Mouse (Mus musculus) Patski (cell line): ENCODE measurements around the gene Ppp1r15a. TPM values are rescaled to one million over a fixed set of nuclear protein-coding genes. Genes with fewer than 3 reads are reported as not detected.
"Not testable (repeated sequence)": the region's sequence is repeated elsewhere in the genome, so short reads cannot be mapped to it uniquely, and the experiment has no call there.

ENCODE experiments used
- ATAC-seq: fragments of 100-300 bp; one replicate; pipeline ENCODE4 v1.8.0; 2021
- CTCF ChIA-PET: fragments of 350-600 bp; sonication (Branson Sonifier 250); formaldehyde crosslinking; loops from one replicate; lab custom pipeline; 2022; ENCODE audit warnings: inconsistent platforms; lab: Charles Lee
- POLR2A ChIA-PET: fragments of 350-600 bp; sonication (Branson Sonifier 250); formaldehyde crosslinking; loops from one replicate; lab custom pipeline; 2022; ENCODE audit warnings: antibody characterized with exemption, inconsistent platforms; lab: Charles Lee
- DNase-seq: peaks from one replicate; pipeline ENCODE4 v3.0.0-alpha.2; 2011; ENCODE audit warnings: low read depth, low spot score
- H3K27me3 ChIP-seq: fragments of 371-371 bp; one replicate; pipeline ENCODE4 v1.5.1; 2021
- CTCF ChIP-seq: fragments of 100-300 bp; IDR thresholded peaks from one replicate; pipeline ENCODE4 v1.5.1; 2021
- in situ Hi-C: fragments of 300-500 bp; cut with MboI; formaldehyde crosslinking; loops from 3 replicates; pipeline ENCODE4 v1.11.1; 2018; ENCODE audit warnings: low pct_unique_long_range_greater_than_20kb, mixed read lengths
- polyA plus RNA-seq: library from polyadenylated mRNA; unstranded; gene quantifications from one replicate; pipeline ENCODE4 v1.2.3, GENCODE M21; 2021

Gene Ppp1r15a
- polyA plus RNA-seq, 1 experiment from 2014 or later = 123 TPM

- ATAC-seq (no peak), DNase-seq (no peak)
- H3K27me3 ChIP-seq = no peaks in the 10 kb centered on the region
- CTCF ChIA-PET = interaction anchor here (1.4 kb wide), 1 partner anchor 10 kb away, joined by 5 read pairs; no protein-coding TSS in a partner anchor
- in situ Hi-C loops = no loop called here
- POLR2A ChIA-PET = no interaction called here
- TF ChIP-seq CTCF = no peak
These were observed 39.2 kb downstream of the Ppp1r15a start, which contains the start of gene Gm45808 for GRCm38 (mm10) chr7:45486761-45487415. Gene Gm45808, minus strand, starts transcription at chr7:45486811.

DNA sequence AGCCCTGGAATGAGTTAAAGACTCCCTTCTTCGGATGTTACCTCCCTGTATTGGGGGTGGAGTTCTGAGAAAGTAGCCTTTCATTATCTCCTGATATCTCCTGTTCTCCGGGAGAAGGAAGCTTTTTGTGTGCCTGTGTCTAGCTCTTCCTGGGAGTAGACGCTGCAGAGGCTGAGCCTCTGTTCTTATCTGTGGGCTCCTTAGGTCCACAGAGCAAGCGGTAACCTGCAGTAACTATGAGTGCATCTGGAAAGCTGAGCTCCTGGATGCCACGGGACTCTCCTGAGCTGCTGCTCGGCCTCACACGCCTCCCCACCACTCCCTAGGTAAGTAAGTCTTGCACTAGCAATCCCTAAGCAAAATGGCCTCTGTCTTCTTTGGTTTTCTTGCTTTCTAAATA is 39.9 kb downstream of the Ppp1r15a start:
- DNase-seq (no peak), ATAC-seq (no peak)
- no peaks in the 10 kb centered on the region for H3K27me3 ChIP-seq
- ChIA-PET POLR2A (no interaction called here), CTCF (interaction anchor here (1.4 kb wide), 1 partner anchor 10 kb away, joined by 5 read pairs; no protein-coding TSS in a partner anchor)
- in situ Hi-C loops = no loop called here
- no peak for TF ChIP-seq CTCF

DNA sequence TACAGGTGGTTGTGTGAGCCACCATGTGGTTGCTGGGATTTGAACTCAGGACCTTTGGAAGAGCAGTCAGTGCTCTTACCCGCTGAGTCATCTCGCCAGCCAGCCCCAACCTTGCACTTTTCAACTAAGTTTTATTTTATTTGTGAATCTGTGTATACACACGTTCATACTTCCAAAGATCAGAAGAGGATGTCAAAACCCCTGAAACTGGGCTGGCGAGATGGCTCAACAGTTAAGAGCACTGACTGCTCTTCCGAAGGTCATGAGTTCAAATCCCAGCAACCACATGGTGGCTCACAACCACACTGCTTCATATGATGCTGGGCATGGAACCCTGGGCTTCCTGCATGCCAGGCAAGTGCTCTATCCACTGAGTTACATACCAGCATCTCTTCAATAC is 41.1 kb downstream of the Ppp1r15a start:
- DNase-seq, H3K27me3 ChIP-seq, ATAC-seq, POLR2A ChIA-PET, in situ Hi-C loops: not testable (repeated sequence)
- CTCF ChIA-PET = interaction anchor here (1.4 kb wide), 1 partner anchor 8 kb away, joined by 5 read pairs; no protein-coding TSS in a partner anchor

DNA sequence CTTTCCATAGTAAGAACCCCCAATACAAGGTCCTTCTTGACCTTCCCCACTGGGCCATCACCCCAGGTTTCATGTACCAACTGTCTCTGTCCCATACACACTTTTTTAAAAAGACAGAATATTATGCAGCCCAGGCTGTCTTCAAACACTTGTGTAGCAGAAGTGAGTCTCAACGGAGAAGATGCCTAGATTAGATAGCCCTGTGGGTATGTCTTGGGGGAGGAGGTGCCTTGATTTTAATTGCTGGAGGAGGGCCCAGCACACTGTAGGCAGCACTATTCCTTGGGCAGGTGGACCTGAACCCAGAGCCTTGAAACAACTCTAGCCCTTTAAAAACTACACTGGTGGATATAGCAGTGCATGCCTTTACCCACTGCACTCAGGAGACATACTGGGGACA is 43.9 kb downstream of the Ppp1r15a start:
- no peak for ATAC-seq
- in situ Hi-C loops = no loop called here
- no peaks in the 10 kb centered on the region for H3K27me3 ChIP-seq
- no peak for DNase-seq
- no peak for TF ChIP-seq CTCF
- ChIA-PET POLR2A (no interaction called here), CTCF (no interaction called here)

DNA sequence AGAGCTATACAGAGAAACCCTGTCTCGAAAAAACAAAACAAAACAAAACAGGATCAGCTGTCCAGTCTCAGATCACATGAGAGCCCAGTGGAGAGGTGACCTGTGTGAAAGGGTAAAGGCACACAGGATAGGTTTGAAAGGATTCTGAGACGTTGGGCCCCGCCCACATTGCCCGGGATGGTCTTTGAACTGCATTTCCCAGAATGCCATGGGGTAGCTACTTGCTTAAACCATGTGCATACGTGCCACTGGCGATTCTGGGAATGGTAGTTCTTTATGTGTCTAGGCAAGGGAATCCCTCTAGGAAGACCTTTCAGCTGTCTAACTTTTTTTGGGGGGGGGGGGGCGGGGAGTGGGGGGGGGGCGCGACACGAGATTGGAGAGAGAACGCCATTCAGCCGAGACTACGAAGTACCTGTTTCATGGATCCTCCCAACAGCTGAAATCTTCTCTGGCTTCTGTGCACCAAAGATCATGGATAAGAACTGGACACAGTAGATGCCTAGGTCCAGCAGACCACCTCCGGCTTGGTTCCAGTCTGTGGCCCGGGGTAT is 44.6 kb downstream of the Ppp1r15a start, which contains the start of gene Tulp2:
Gene Tulp2 (plus strand): TSS at position 504 of the 554 bp plus-strand sequence.
- ATAC-seq (no peak), DNase-seq (no peak)
- TF ChIP-seq CTCF = no peak
- H3K27me3 ChIP-seq = no peaks in the 10 kb centered on the region
- in situ Hi-C loops = no loop called here
- CTCF ChIA-PET = interaction anchor here (0.9 to 1.6 kb wide), 4 partner anchors 10 to 107 kb away, joined by 3 read pairs; no protein-coding TSS in a partner anchor
- POLR2A ChIA-PET = interaction anchor here (0.6 kb wide), 1 partner anchor 60 kb away, joined by 4 read pairs; no protein-coding TSS in a partner anchor

- ATAC-seq, in situ Hi-C loops, DNase-seq, POLR2A ChIA-PET, H3K27me3 ChIP-seq: not testable (repeated sequence)
- CTCF ChIA-PET = interaction anchor here (1.1 to 1.6 kb wide), 4 partner anchors 10 to 81 kb away, joined by 3 to 4 read pairs (median 3); no protein-coding TSS in a partner anchor
These were observed 45.8 kb downstream of the Ppp1r15a start for GRCm38 (mm10) chr7:45480310-45480709.

GRCm38 (mm10) chr7:45478774-45479173 is 47.3 kb downstream of the Ppp1r15a start:
- POLR2A ChIA-PET = no interaction called here
- CTCF ChIA-PET = interaction anchor here (9.4 kb wide), 1 partner anchor 80 kb away, joined by 116 read pairs; no protein-coding TSS in a partner anchor
- DNase-seq (no peak), ATAC-seq (no peak)
- TF ChIP-seq CTCF = no peak
- no peaks in the 10 kb centered on the region for H3K27me3 ChIP-seq
- in situ Hi-C loops = loop anchor here (5.0 kb wide), 2 partner anchors 84 to 204 kb away; partner anchors contain the start of gene Ntn5

- TF ChIP-seq CTCF = peak; percentile 85
- ATAC-seq = no peak
- POLR2A ChIA-PET = interaction anchor here (0.5 kb wide), 1 partner anchor 89 kb away, joined by 3 read pairs; no protein-coding TSS in a partner anchor
- no peak for DNase-seq
- in situ Hi-C loops = loop anchor here (5.0 kb wide), 2 partner anchors 85 to 205 kb away; partner anchors contain the start of gene Ntn5
- CTCF ChIA-PET = interaction anchor here (0.7 to 9.4 kb wide), 21 partner anchors 9 to 206 kb away, joined by 3 to 116 read pairs (median 4); partner anchors contain the start of genes Bax, Ntn5, Nucb1 and Plekha4
- H3K27me3 ChIP-seq = no peaks in the 10 kb centered on the region
These were observed 49.1 kb downstream of the Ppp1r15a start for GRCm38 (mm10) chr7:45477003-45477402.

DNA sequence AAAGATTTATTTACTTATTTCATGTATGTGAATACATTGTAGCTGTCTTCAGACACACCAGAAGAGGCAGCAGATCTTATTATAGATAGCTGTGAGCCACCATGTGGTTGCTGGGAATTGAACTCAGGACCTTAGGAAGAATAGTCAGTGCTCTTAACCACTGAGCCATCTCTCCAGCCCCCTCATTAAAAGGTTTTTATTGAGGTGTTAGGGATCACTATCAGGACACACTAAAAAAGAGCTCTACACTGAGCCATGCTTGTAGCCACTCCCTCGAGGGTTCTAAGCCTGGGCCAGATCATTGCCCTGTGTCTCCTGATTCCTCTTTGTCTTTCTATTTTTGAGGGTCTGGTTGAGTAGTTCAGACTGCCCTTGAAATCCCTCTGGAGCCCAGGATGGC is 49.6 kb downstream of the Ppp1r15a start:
- no peak for ATAC-seq
- H3K27me3 ChIP-seq = no peaks in the 10 kb centered on the region
- POLR2A ChIA-PET = interaction anchor here (0.5 to 0.6 kb wide), 2 partner anchors 9 to 90 kb away, joined by 3 read pairs; partner anchors contain the start of gene Bax
- CTCF ChIA-PET = interaction anchor here (0.7 to 9.4 kb wide), 21 partner anchors 9 to 207 kb away, joined by 3 to 116 read pairs (median 4); partner anchors contain the start of genes Bax, Ntn5, Nucb1 and Plekha4
- TF ChIP-seq CTCF = no peak
- no peak for DNase-seq
- in situ Hi-C loops = loop anchor here (5.0 kb wide), 2 partner anchors 86 to 206 kb away; partner anchors contain the start of gene Ntn5
